Mouse (Mus musculus) heart, embryonic 14.5 days (tissue): ENCODE measurements around the gene Sgpp2. TPM values are rescaled to one million over a fixed set of nuclear protein-coding genes. Genes with fewer than 3 reads are reported as not detected.

Source experiments
- ATAC-seq: fragments of 200-750 bp; cut with Nextera tagmentation; 2 replicates; pipeline ENCODE4 v1.8.0; 2017; ENCODE audit warnings: low read depth, moderate TSS enrichment; ENCODE audit not compliant: insufficient number of reproducible peaks, insufficient read depth, low FRiP score
- H3K27ac ChIP-seq, 2 experiments: fragments of 200-500 bp in 1 of 2; fragments of 300-500 bp in 1 of 2; sonication (generic) in 1 of 2; replicated peaks in 1 of 2; 2 replicates each; pipeline ENCODE4 v1.5.1; 2012 to 2014; ENCODE audit warnings: low read depth in 2 of 2, low read length in 2 of 2, control low read depth in 1 of 2, mild to moderate bottlenecking in 1 of 2, mixed read lengths in 1 of 2; ENCODE audit not compliant: control insufficient read depth in 1 of 2, insufficient read depth in 1 of 2
- H3K27me3 ChIP-seq: fragments of 300-500 bp; sonication (generic); 2 replicates; pipeline ENCODE4 v1.6.1; 2014; ENCODE audit warnings: mild to moderate bottlenecking, low read length, control low read depth; ENCODE audit not compliant: control insufficient read depth, insufficient read depth
- H3K36me3 ChIP-seq: fragments of 300-500 bp; sonication (generic); 2 replicates; pipeline ENCODE4 v1.6.1; 2014; ENCODE audit warnings: mild to moderate bottlenecking, control low read depth, low read length, mixed read lengths; ENCODE audit not compliant: control insufficient read depth, insufficient read depth
- H3K4me1 ChIP-seq, 2 experiments: fragments of 200-500 bp in 1 of 2; fragments of 300-500 bp in 1 of 2; sonication (generic) in 1 of 2; 2 replicates each; pipeline ENCODE4 v1.6.1; 2012 to 2014; ENCODE audit warnings: low read length in 2 of 2, control low read depth in 1 of 2, mixed read lengths in 1 of 2; ENCODE audit not compliant: control insufficient read depth in 2 of 2, insufficient read depth in 2 of 2
- H3K4me2 ChIP-seq: fragments of 300-500 bp; sonication (generic); 2 replicates; pipeline ENCODE4 v1.6.1; 2014; ENCODE audit warnings: mild to moderate bottlenecking, low read length
- H3K4me3 ChIP-seq, 2 experiments: fragments of 200-500 bp in 1 of 2; fragments of 300-500 bp in 1 of 2; sonication (generic) in 1 of 2; 2 replicates each; pipeline ENCODE4 v1.5.1; 2012 to 2014; ENCODE audit warnings: low read length in 2 of 2, mild to moderate bottlenecking in 2 of 2, control low read depth in 1 of 2, low read depth in 1 of 2, moderate library complexity in 1 of 2; ENCODE audit not compliant: control insufficient read depth in 1 of 2, insufficient read depth in 1 of 2
- H3K9ac ChIP-seq: fragments of 300-500 bp; sonication (generic); 2 replicates; pipeline ENCODE4 v1.6.1; 2014; ENCODE audit warnings: mild to moderate bottlenecking, low read length
- H3K9me3 ChIP-seq: fragments of 300-500 bp; sonication (generic); 2 replicates; pipeline ENCODE4 v1.6.1; 2016; ENCODE audit warnings: low read length, control low read depth; ENCODE audit not compliant: control insufficient read depth
- WGBS: fragments of 180-500 bp; shearing (Covaris S2); extraction: QIAGEN DNeasy Blood & Tissue Kit; methylation state at CpG from one replicate; pipeline ENCODE4 v1.1.7; 2014; 5-methylcytosine and 5-hydroxymethylcytosine counted together
- polyA plus RNA-seq: library from polyadenylated mRNA; unstranded; fragments of >200 nt; fragmentation: Nextera tagmentation; extraction: Ambion mirVana; gene quantifications from 2 replicates; pipeline ENCODE4 v1.2.1, GENCODE M21; 2014

Gene Sgpp2
- polyA plus RNA-seq, 1 experiment from 2014 or later = 0.20 TPM

GRCm38 (mm10) chr1:78309280-78309679 lies 865 bp upstream of the Sgpp2 start:
- H3K9ac ChIP-seq = no peak overlapping the region
- peaks cover 10 to 15% of the 10 kb centered on the region in 2 experiments; a peak in 3 of 4 replicates for H3K4me1 ChIP-seq
- 10% methylated on average over 9 of the region's 9 CpGs for WGBS
- peaks cover 53% of the 10 kb centered on the region for H3K27me3 ChIP-seq
- H3K36me3 ChIP-seq = no peaks in the 10 kb centered on the region
- no peaks in the 10 kb centered on the region for H3K9me3 ChIP-seq
- no peak overlapping the region for H3K4me2 ChIP-seq
- no peak overlapping the region for H3K27ac ChIP-seq
- no peak overlapping the region for H3K4me3 ChIP-seq
- ATAC-seq = no peak

GRCm38 (mm10) chr1:78310861-78311341 lies 756 bp downstream of the Sgpp2 start:
- peak overlapping the region; percentile 99 for H3K4me2 ChIP-seq
- ATAC-seq = 0 out of 2 replicates have a peak, but pooled peaks have one; percentile 21
- H3K9ac ChIP-seq = no peak overlapping the region
- peak overlapping the region; percentile 45 to 59 for H3K4me3 ChIP-seq
- WGBS = 1% methylated on average over 17 of the region's 17 CpGs
- no peaks in the 10 kb centered on the region for H3K36me3 ChIP-seq
- peaks cover 56% of the 10 kb centered on the region for H3K27me3 ChIP-seq
- no peak overlapping the region for H3K27ac ChIP-seq
- H3K9me3 ChIP-seq = no peaks in the 10 kb centered on the region
- H3K4me1 ChIP-seq = peaks cover 10 to 15% of the 10 kb centered on the region in 2 experiments; a peak in 3 of 4 replicates

GRCm38 (mm10) chr1:78311482-78311881 lies 1.3 kb downstream of the Sgpp2 start:
- peak overlapping the region; percentile 99 for H3K4me2 ChIP-seq
- no peaks in the 10 kb centered on the region for H3K9me3 ChIP-seq
- no peak overlapping the region for H3K9ac ChIP-seq
- H3K4me1 ChIP-seq = peaks cover 10 to 15% of the 10 kb centered on the region in 2 experiments; a peak in 3 of 4 replicates
- no peak for ATAC-seq
- peak overlapping the region in 1 of 2 experiments; percentile 59; a peak in 1 of 4 replicates for H3K4me3 ChIP-seq
- H3K36me3 ChIP-seq = no peaks in the 10 kb centered on the region
- WGBS = 2% methylated on average over 7 of the region's 7 CpGs
- H3K27ac ChIP-seq = no peak overlapping the region
- H3K27me3 ChIP-seq = peaks cover 56% of the 10 kb centered on the region

- ATAC-seq = no peak
- Histone ChIP-seq H3K4me3 (no peak overlapping the region), H3K36me3 (no peaks in the 10 kb centered on the region), H3K9me3 (no peaks in the 10 kb centered on the region), H3K27ac (no peak overlapping the region), H3K27me3 (peaks cover 44% of the 10 kb centered on the region), H3K9ac (no peak overlapping the region), H3K4me2 (no peak overlapping the region), H3K4me1 (peaks cover 10 to 15% of the 10 kb centered on the region in 2 experiments; a peak in 3 of 4 replicates)
- WGBS = 64% methylated on average over 4 of the region's 4 CpGs
Observed at GRCm38 (mm10) chr1:78312917-78313316, 2.8 kb downstream of the Sgpp2 start.

- ATAC-seq = no peak
- H3K27me3 ChIP-seq = peaks cover 34% of the 10 kb centered on the region
Observed at GRCm38 (mm10) chr1:78313961-78314360, 3.8 kb downstream of the Sgpp2 start.

GRCm38 (mm10) chr1:78318089-78318760 lies 8.1 kb downstream of the Sgpp2 start:
- no peak overlapping the region for H3K4me2 ChIP-seq
- no peaks in the 10 kb centered on the region for H3K4me1 ChIP-seq
- 83% methylated on average over 13 of the region's 13 CpGs for whole genome bisulfite sequencing
- ATAC-seq = no peak
- 0 out of 2 replicates have a peak, but pooled peaks cover 3% of the 10 kb centered on the region for H3K27me3 ChIP-seq
- no peak overlapping the region for H3K4me3 ChIP-seq
- H3K9ac ChIP-seq = no peak overlapping the region
- no peaks in the 10 kb centered on the region for H3K36me3 ChIP-seq
- no peaks in the 10 kb centered on the region for H3K9me3 ChIP-seq
- H3K27ac ChIP-seq = no peak overlapping the region

More at GRCm38 (mm10) chr1:78313961-78314360, 3.8 kb downstream of the Sgpp2 start:
- WGBS = 74% methylated on average over 4 of the region's 4 CpGs
- H3K9ac ChIP-seq = no peak overlapping the region
- H3K4me3 ChIP-seq = no peak overlapping the region
- no peaks in the 10 kb centered on the region for H3K36me3 ChIP-seq
- H3K4me1 ChIP-seq = peaks cover 10 to 15% of the 10 kb centered on the region in 2 experiments; a peak in 3 of 4 replicates
- H3K27ac ChIP-seq = no peak overlapping the region
- no peak overlapping the region for H3K4me2 ChIP-seq
- no peaks in the 10 kb centered on the region for H3K9me3 ChIP-seq

GRCm38 (mm10) chr1:78320291-78320690 lies 10.1 kb downstream of the Sgpp2 start:
- H3K9ac ChIP-seq = no peak overlapping the region
- no peaks in the 10 kb centered on the region for H3K36me3 ChIP-seq
- 82% methylated on average over 3 of the region's 3 CpGs for WGBS
- H3K9me3 ChIP-seq = no peaks in the 10 kb centered on the region
- ATAC-seq = no peak
- no peaks in the 10 kb centered on the region for H3K27me3 ChIP-seq
- no peak overlapping the region for H3K4me3 ChIP-seq
- no peaks in the 10 kb centered on the region for H3K4me1 ChIP-seq
- no peak overlapping the region for H3K27ac ChIP-seq
- H3K4me2 ChIP-seq = no peak overlapping the region
